Comparison of ENCODE assay signal across 8 mouse cellular contexts in the genomic region with DNA sequence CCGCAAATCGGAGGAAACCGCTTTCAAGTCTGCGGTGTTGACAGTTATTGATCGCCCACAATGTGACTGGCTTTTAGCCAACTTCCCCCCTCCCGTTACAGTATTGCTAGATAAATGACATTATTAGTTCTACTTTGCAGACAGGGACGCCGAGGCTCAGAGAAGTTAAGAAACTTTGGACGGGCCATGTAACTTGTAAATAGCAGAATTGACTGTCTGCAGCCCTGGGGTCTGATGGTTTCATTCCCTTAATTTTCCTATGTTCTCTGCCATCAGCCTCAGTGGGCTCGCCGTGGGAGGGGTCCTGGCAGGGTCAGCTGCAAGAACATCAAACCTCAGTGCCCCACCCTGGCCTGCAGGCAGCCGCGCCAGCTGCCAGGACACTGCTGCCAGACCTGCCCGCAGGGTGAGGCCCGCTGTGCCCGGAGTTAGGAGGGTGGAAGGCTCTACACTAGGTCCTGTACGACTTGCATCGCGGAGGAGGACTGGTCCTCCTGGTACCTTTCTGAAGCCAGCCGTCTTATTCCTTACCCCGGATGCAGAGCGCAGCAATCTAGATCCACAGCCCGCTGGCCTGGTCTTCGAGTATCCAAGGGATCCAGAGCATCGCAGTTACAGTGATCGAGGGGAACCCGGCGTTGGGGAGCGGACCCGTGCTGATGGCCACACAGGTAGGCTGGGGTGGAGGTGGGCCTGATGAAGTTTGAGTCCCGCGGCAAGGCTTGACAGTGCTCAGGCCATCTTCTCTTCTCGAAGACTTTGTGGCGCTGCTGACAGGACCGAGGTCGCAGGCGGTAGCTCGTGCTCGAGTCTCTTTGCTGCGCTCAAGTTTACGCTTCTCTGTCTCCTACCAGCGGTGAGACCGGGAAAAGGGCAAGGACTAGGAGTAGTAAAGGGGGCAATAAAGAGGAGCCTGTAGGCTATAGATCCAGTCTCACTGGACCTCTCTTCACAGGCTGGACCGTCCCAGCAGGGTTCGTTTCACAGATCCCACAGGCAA. TPM values are rescaled to one million over a fixed set of nuclear protein-coding genes. Genes with fewer than 3 reads are reported as not detected.
A peak's percentile ranks its signal among the peaks of the same experiment; 100 is the strongest.
DNase-seq lines count a peak whose midpoint lies in the region; ATAC-seq and TF ChIP-seq lines count a peak whose summit lies in the region.

A gene (minus strand): TSS at position 781 of the 1,000 bp plus-strand sequence.

- no peaks in the 10 kb centered on the region for H3K36me3 ChIP-seq in liver, adult 2 months (ENCODE audit: control insufficient read depth, insufficient read depth, low read length)
- no peaks in the 10 kb centered on the region for H3K36me3 ChIP-seq in embryonic facial prominence, embryonic 11.5 days (replicated peaks; ENCODE audit: control insufficient read depth, insufficient read depth, low read depth, low read length)
- peaks cover 6% of the 10 kb centered on the region; the same call in 1 of the 2 replicates for H3K36me3 ChIP-seq in hindbrain, embryonic 15.5 days
- H3K36me3 ChIP-seq in midbrain, embryonic 14.5 days (ENCODE audit: control insufficient read depth, insufficient read depth, low read length), result peaks cover 8% of the 10 kb centered on the region; the same call in 1 of the 2 replicates

- peak; percentile 44 for DNase-seq in liver, adult 2 months (ENCODE audit: extremely low read depth, low read depth, low spot score)
- no peak for DNase-seq in liver
- peak; percentile 52 for DNase-seq in embryonic facial prominence, embryonic 11.5 days (ENCODE audit: low spot score)
- DNase-seq in midbrain, embryonic 14.5 days, result peak; percentile 63
- DNase-seq in c-Kit-positive CD71-positive TER-119-positive erythroid progenitor cells, embryonic 14.5 days (ENCODE audit: low spot score), result no peak
- DNase-seq in left cerebral cortex, postnatal 25 days (ENCODE audit: low spot score in 2 of 2), result no peak
- no peak for DNase-seq in ovary, postnatal 10 days (ENCODE audit: low spot score)

- peaks cover 5% of the 10 kb centered on the region for H3K4me1 ChIP-seq in liver, adult 2 months (ENCODE audit: control insufficient read depth, insufficient read depth, low read length)
- H3K4me1 ChIP-seq in embryonic facial prominence, embryonic 11.5 days (ENCODE audit: control insufficient read depth, insufficient read depth, low read length), result peaks cover 5% of the 10 kb centered on the region
- H3K4me1 ChIP-seq in hindbrain, embryonic 15.5 days (replicated peaks), result peaks cover 18% of the 10 kb centered on the region
- peaks cover 12% of the 10 kb centered on the region for H3K4me1 ChIP-seq in midbrain, embryonic 14.5 days (ENCODE audit: control insufficient read depth, insufficient read depth, low read length)

- WGBS in liver, adult 2 months, result 44% methylated on average over 45 of the region's 45 CpGs
- 2% methylated on average over 45 of the region's 45 CpGs for WGBS in embryonic facial prominence, embryonic 11.5 days
- 4% methylated on average over 45 of the region's 45 CpGs for WGBS in hindbrain, embryonic 15.5 days
- WGBS in midbrain, embryonic 14.5 days, result 3% methylated on average over 45 of the region's 45 CpGs

- H3K79me2 ChIP-seq in liver, adult 2 months (ENCODE audit: control insufficient read depth, insufficient read depth, low read length), result no peaks in the 10 kb centered on the region

- H3K9me3 ChIP-seq in embryonic facial prominence, embryonic 11.5 days (replicated peaks; ENCODE audit: control insufficient read depth, low read length), result no peaks in the 10 kb centered on the region
- H3K9me3 ChIP-seq in hindbrain, embryonic 15.5 days, result no peaks in the 10 kb centered on the region
- no peaks in the 10 kb centered on the region for H3K9me3 ChIP-seq in midbrain, embryonic 14.5 days (ENCODE audit: control insufficient read depth, low read length)

- no peaks in the 10 kb centered on the region for H3K27me3 ChIP-seq in liver, adult 2 months (ENCODE audit: control insufficient read depth, insufficient read depth, low read length)
- peaks cover 24% of the 10 kb centered on the region for H3K27me3 ChIP-seq in embryonic facial prominence, embryonic 11.5 days (ENCODE audit: control insufficient read depth, insufficient read depth, low read length)
- H3K27me3 ChIP-seq in hindbrain, embryonic 15.5 days, result peaks cover 18% of the 10 kb centered on the region
- H3K27me3 ChIP-seq in midbrain, embryonic 14.5 days (ENCODE audit: control insufficient read depth, insufficient read depth, low read length), result peaks cover 19% of the 10 kb centered on the region

- TF ChIP-seq CTCF in liver, adult 2 months (IDR thresholded peaks at IDR 0.05; ENCODE audit: low read depth, low read length), result no peak

- intact Hi-C loops in left cerebral cortex, postnatal 25 days (cut with DNase I), result loop anchor here (2.0 to 5.0 kb wide), 2 partner anchors 17 to 453 kb away; a partner anchor contains a TSS

- TF ChIP-seq POLR2A in liver, adult 2 months (IDR thresholded peaks at IDR 0.05; ENCODE audit: extremely low read depth, insufficient read depth, low read length), result no peak

- peak within 1 kb of the TSS; percentile 91 for H3K9ac ChIP-seq in liver, adult 2 months (ENCODE audit: low read depth, low read length)
- H3K9ac ChIP-seq in embryonic facial prominence, embryonic 11.5 days (replicated peaks; ENCODE audit: low read length), result peak within 1 kb of the TSS; percentile 75
- peak within 1 kb of the TSS; percentile 79 for H3K9ac ChIP-seq in hindbrain, embryonic 15.5 days
- H3K9ac ChIP-seq in midbrain, embryonic 14.5 days (replicated peaks; ENCODE audit: low read length), result peak within 1 kb of the TSS; percentile 83

- H3K27ac ChIP-seq in liver, adult 2 months (replicated peaks; ENCODE audit: insufficient read depth, low read depth, low read length), result no peak within 1 kb of the TSS
- H3K27ac ChIP-seq in embryonic facial prominence, embryonic 11.5 days (replicated peaks; ENCODE audit: low read depth, low read length), result no peak within 1 kb of the TSS
- H3K27ac ChIP-seq in hindbrain, embryonic 15.5 days (replicated peaks), result no peak within 1 kb of the TSS
- 0 out of 2 replicates have a peak within 1 kb of the TSS, but pooled peaks have one; percentile 37 for H3K27ac ChIP-seq in midbrain, embryonic 14.5 days (replicated peaks; ENCODE audit: low read depth, low read length)

- H3K4me3 ChIP-seq in liver, adult 2 months (ENCODE audit: insufficient read depth, low read depth, low read length), result peak within 1 kb of the TSS; percentile 82
- peak within 1 kb of the TSS; percentile 63 for H3K4me3 ChIP-seq in embryonic facial prominence, embryonic 11.5 days (ENCODE audit: low read depth, low read length)
- peak within 1 kb of the TSS; percentile 74 for H3K4me3 ChIP-seq in hindbrain, embryonic 15.5 days
- H3K4me3 ChIP-seq in midbrain, embryonic 14.5 days (replicated peaks; ENCODE audit: low read depth, low read length), result peak within 1 kb of the TSS; percentile 72

- H3K4me2 ChIP-seq in embryonic facial prominence, embryonic 11.5 days (ENCODE audit: low read depth, low read length), result peak within 1 kb of the TSS; percentile 99
- H3K4me2 ChIP-seq in hindbrain, embryonic 15.5 days, result peak within 1 kb of the TSS; percentile 80
- H3K4me2 ChIP-seq in midbrain, embryonic 14.5 days (ENCODE audit: low read length), result peak within 1 kb of the TSS; percentile 97

- ATAC-seq in embryonic facial prominence, embryonic 11.5 days (replicated peaks; ENCODE audit: insufficient number of reproducible peaks, low FRiP score, low TSS enrichment, low read depth), result no peak
- no peak for ATAC-seq in hindbrain, embryonic 15.5 days (ENCODE audit: low FRiP score, low read depth)
- ATAC-seq in midbrain, embryonic 14.5 days (ENCODE audit: low FRiP score, low TSS enrichment), result no peak

RNA-seq across cellular contexts. Expression of the gene that starts here (rescaled TPM):
- 1.7 and 2.4 TPM in 2 replicates for total RNA-seq in liver, adult 2 months (2014; rRNA removed)
- polyA plus RNA-seq in liver, adult 2 months (2012; rRNA removed), result 21.2 and 37.0 TPM in 2 replicates
- polyA plus RNA-seq in embryonic facial prominence, embryonic 11.5 days (2014; fragmentation: Nextera tagmentation; extraction: Ambion mirVana), result 0.48 TPM in 1 of 2 replicates, not detected in the other
- 0.85 and 1.4 TPM in 2 replicates for polyA plus RNA-seq in hindbrain, embryonic 15.5 days (2015; fragmentation: Nextera tagmentation; extraction: Ambion mirVana)
- 0.99 and 1.4 TPM in 2 replicates for polyA plus RNA-seq in midbrain, embryonic 14.5 days (2014; fragmentation: Nextera tagmentation; extraction: Ambion mirVana)
- 1 to 10 TPM; 4.6 to 4.7 TPM for total RNA-seq in left cerebral cortex, postnatal 25 days (2021)

Comparison
In these comparisons a context has a peak if more than half of its experiments do, and no peak if none do; other contexts are left out.
1. DNase-seq: peak in liver, adult 2 months (single experiment) and midbrain, embryonic 14.5 days (single experiment); none in liver (single experiment), c-Kit-positive CD71-positive TER-119-positive erythroid progenitor cells, embryonic 14.5 days (single experiment), left cerebral cortex, postnatal 25 days (0 of 2) and ovary, postnatal 10 days (single experiment).
2. Peak in DNase-seq, H3K4me3 ChIP-seq, H3K9ac ChIP-seq and H3K4me2 ChIP-seq in embryonic facial prominence, embryonic 11.5 days; RNA of the gene not detected or under 1 TPM.
3. Peak in every context shown above with its lines, with median percentiles within 50 percentile points of each other: H3K4me3 ChIP-seq, H3K9ac ChIP-seq and H3K4me2 ChIP-seq.